Mouse (Mus musculus) MEL (cell line): ENCODE data around the gene Dgkz. TPM values are rescaled to one million over a fixed set of nuclear protein-coding genes. Genes with fewer than 3 reads are reported as not detected.

Experiments
- DNase-seq: peaks from one replicate; pipeline ENCODE4 v3.0.0; 2011; ENCODE audit warnings: low read depth, low spot score
- H3K27ac ChIP-seq: 2 replicates; pipeline ENCODE4 v1.5.1; 2012; ENCODE audit warnings: low read depth, mild to moderate bottlenecking, control low read depth, low read length, moderate library complexity; ENCODE audit not compliant: control insufficient read depth
- H3K27me3 ChIP-seq, 2 experiments: fragments of 150-350 bp in 1 of 2; sonication (generic) in 1 of 2; 2 replicates each; pipeline ENCODE4 v1.6.1; 2012; ENCODE audit warnings: low read length in 2 of 2, mild to moderate bottlenecking in 2 of 2, improper control_type of control experiment in 1 of 2, moderate library complexity in 1 of 2; ENCODE audit not compliant: insufficient read depth in 2 of 2, control insufficient read depth in 1 of 2
- H3K36me3 ChIP-seq, 2 experiments: 2 replicates each; pipeline ENCODE4 v1.6.1; 2012 to 2014; ENCODE audit warnings: low read length in 2 of 2, improper control_type of control experiment in 1 of 2, inconsistent platforms in 1 of 2, mild to moderate bottlenecking in 1 of 2; ENCODE audit not compliant: insufficient read depth in 2 of 2, control insufficient read depth in 1 of 2
- H3K4me1 ChIP-seq, 2 experiments: fragments of 150-350 bp in 1 of 2; sonication (generic) in 1 of 2; 2 replicates each; pipeline ENCODE4 v1.6.1; 2012; ENCODE audit warnings: low read length in 2 of 2, improper control_type of control experiment in 1 of 2, mild to moderate bottlenecking in 1 of 2; ENCODE audit not compliant: insufficient read depth in 2 of 2, control insufficient read depth in 1 of 2
- H3K4me3 ChIP-seq, 2 experiments: fragments of 150-350 bp in 1 of 2; sonication (generic) in 1 of 2; 2 replicates each; pipeline ENCODE4 v1.5.1; 2012; ENCODE audit warnings: low read depth in 2 of 2, low read length in 2 of 2, mild to moderate bottlenecking in 2 of 2, moderate library complexity in 2 of 2, control low read depth in 1 of 2, improper control_type of control experiment in 1 of 2; ENCODE audit not compliant: control insufficient read depth in 1 of 2, insufficient read depth in 1 of 2
- H3K79me2 ChIP-seq: 2 replicates; pipeline ENCODE4 v1.6.1; 2012; ENCODE audit warnings: mild to moderate bottlenecking, low read length, moderate library complexity; ENCODE audit not compliant: control insufficient read depth, poor library complexity, insufficient read depth
- H3K9ac ChIP-seq: 2 replicates; pipeline ENCODE4 v1.6.1; 2012; ENCODE audit warnings: low read depth, mild to moderate bottlenecking, control low read depth, low read length, moderate library complexity; ENCODE audit not compliant: control insufficient read depth, poor library complexity, severe bottlenecking
- H3K9me3 ChIP-seq: fragments of 150-350 bp; sonication (generic); replicated peaks from 2 replicates; pipeline ENCODE4 v1.6.1; 2012; ENCODE audit warnings: mild to moderate bottlenecking, low read length, improper control_type of control experiment, moderate library complexity; ENCODE audit not compliant: insufficient read depth
- BHLHE40 ChIP-seq: IDR thresholded peaks from 2 replicates; pipeline ENCODE4 v1.6.1; 2012; ENCODE audit warnings: low read depth, mild to moderate bottlenecking, inconsistent platforms, low read length, improper control_type of control experiment, borderline replicate concordance
- CHD2 ChIP-seq: IDR thresholded peaks from 2 replicates; pipeline ENCODE4 v1.6.1; 2011; ENCODE audit warnings: low read length, improper control_type of control experiment
- CTCF ChIP-seq, 3 experiments: IDR thresholded peaks in 2 of 3; conservative IDR thresholded peaks in 1 of 3; 2 replicates each; pipeline ENCODE4 v1.5.1; 2011 to 2012; ENCODE audit warnings: low read length in 3 of 3, low read depth in 2 of 3, mild to moderate bottlenecking in 2 of 3, improper control_type of control experiment in 1 of 3, inconsistent platforms in 1 of 3, mixed read lengths in 1 of 3, moderate library complexity in 1 of 3; ENCODE audit not compliant: control insufficient read depth in 1 of 3, insufficient read depth in 1 of 3, poor library complexity in 1 of 3, severe bottlenecking in 1 of 3
- ELF1 ChIP-seq: IDR thresholded peaks from 2 replicates; pipeline ENCODE4 v1.6.1; 2014; ENCODE audit warnings: low read depth, mild to moderate bottlenecking, inconsistent platforms, low read length, improper control_type of control experiment, moderate library complexity
- EP300 ChIP-seq, 2 experiments: IDR thresholded peaks; 2 replicates each; pipeline ENCODE4 v1.6.1; 2011; ENCODE audit warnings: improper control_type of control experiment in 2 of 2, low read length in 2 of 2, low read depth in 1 of 2, mild to moderate bottlenecking in 1 of 2
- ETS1 ChIP-seq: IDR thresholded peaks from 2 replicates; pipeline ENCODE4 v1.6.1; 2012; ENCODE audit warnings: low read depth, mild to moderate bottlenecking, inconsistent platforms, low read length, improper control_type of control experiment, moderate library complexity
- GABPA ChIP-seq: IDR thresholded peaks from 2 replicates; pipeline ENCODE4 v1.6.1; 2012; ENCODE audit warnings: low read depth, mild to moderate bottlenecking, inconsistent platforms, low read length, improper control_type of control experiment, moderate library complexity
- GATA1 ChIP-seq: IDR thresholded peaks from 2 replicates; pipeline ENCODE4 v1.6.1; 2011; ENCODE audit warnings: low read depth, low read length, improper control_type of control experiment
- JUND ChIP-seq: IDR thresholded peaks from 2 replicates; pipeline ENCODE4 v1.6.1; 2011; ENCODE audit warnings: low read depth, mild to moderate bottlenecking, improper control_type of control experiment, low read length
- MAZ ChIP-seq: IDR thresholded peaks from 2 replicates; pipeline ENCODE4 v1.6.1; 2012; ENCODE audit warnings: low read depth, mild to moderate bottlenecking, inconsistent platforms, low read length, improper control_type of control experiment
- MYC ChIP-seq: IDR thresholded peaks from 2 replicates; pipeline ENCODE4 v1.6.1; 2011; ENCODE audit warnings: low read depth, mild to moderate bottlenecking, low read length, improper control_type of control experiment, moderate library complexity
- POLR2AphosphoS5 ChIP-seq: IDR thresholded peaks from 2 replicates; pipeline ENCODE4 v1.6.1; 2012; ENCODE audit warnings: low read depth, borderline replicate concordance, mild to moderate bottlenecking, inconsistent platforms, low read length, moderate library complexity, mixed read lengths
- RAD21 ChIP-seq: IDR thresholded peaks from 2 replicates; pipeline ENCODE4 v1.6.1; 2011; ENCODE audit warnings: mild to moderate bottlenecking, low read depth, low read length, improper control_type of control experiment
- SIN3A ChIP-seq: IDR thresholded peaks from 2 replicates; pipeline ENCODE4 v1.6.1; 2012; ENCODE audit warnings: low read length, improper control_type of control experiment, inconsistent platforms
- SMC3 ChIP-seq: IDR thresholded peaks from 2 replicates; pipeline ENCODE4 v1.6.1; 2011; ENCODE audit warnings: low read depth, low read length, improper control_type of control experiment
- TCF12 ChIP-seq: IDR thresholded peaks from 2 replicates; pipeline ENCODE4 v1.6.1; 2014; ENCODE audit warnings: low read depth, mild to moderate bottlenecking, inconsistent platforms, low read length, improper control_type of control experiment, moderate library complexity
- UBTF ChIP-seq: IDR thresholded peaks from 2 replicates; pipeline ENCODE4 v1.6.1; 2012; ENCODE audit warnings: low read depth, mild to moderate bottlenecking, inconsistent platforms, low read length, improper control_type of control experiment, moderate library complexity, borderline replicate concordance; ENCODE audit not compliant: insufficient read depth
- USF1 ChIP-seq: IDR thresholded peaks from 2 replicates; pipeline ENCODE4 v1.6.1; 2014; ENCODE audit warnings: low read depth, mild to moderate bottlenecking, inconsistent platforms, low read length, improper control_type of control experiment, moderate library complexity
- USF2 ChIP-seq, 2 experiments: IDR thresholded peaks; 2 replicates each; pipeline ENCODE4 v1.6.1; 2011 to 2012; ENCODE audit warnings: improper control_type of control experiment in 2 of 2, low read length in 2 of 2, borderline replicate concordance in 1 of 2, inconsistent platforms in 1 of 2, low read depth in 1 of 2, mild to moderate bottlenecking in 1 of 2; ENCODE audit not compliant: insufficient read depth in 1 of 2
- ZC3H11A ChIP-seq: IDR thresholded peaks from 2 replicates; pipeline ENCODE4 v1.6.1; 2012; ENCODE audit warnings: low read depth, mild to moderate bottlenecking, inconsistent platforms, low read length, improper control_type of control experiment
- ZMIZ1 ChIP-seq: IDR thresholded peaks from 2 replicates; pipeline ENCODE4 v1.6.1; 2012; ENCODE audit warnings: low read depth, mild to moderate bottlenecking, inconsistent platforms, low read length, improper control_type of control experiment, moderate library complexity
- ZNF384 ChIP-seq: IDR thresholded peaks from 2 replicates; pipeline ENCODE4 v1.6.1; 2012; ENCODE audit warnings: low read depth, mild to moderate bottlenecking, inconsistent platforms, low read length, improper control_type of control experiment
- polyA plus RNA-seq, 2 experiments: library from polyadenylated mRNA; stranded (reverse) in 1 of 2; unstranded in 1 of 2; fragments of >175 nt in 1 of 2; fragments of >200 nt in 1 of 2; gene quantifications; 2 replicates each; pipeline versions ENCODE4 v1.2.1 to v1.2.4; 2012; ENCODE audit warnings: low replicate concordance in 2 of 2, low read depth in 1 of 2; ENCODE audit not compliant: insufficient read length in 2 of 2, insufficient read depth in 1 of 2, missing spikeins in 1 of 2
- total RNA-seq: library from RNA; depleted of rRNA; stranded (reverse); fragments of 300-350 nt; gene quantifications from 2 replicates; pipeline ENCODE4 v1.2.3, GENCODE M21; 2012

Dgkz gene
- total and polyA plus RNA-seq, 3 experiments = 65.6 to 165 TPM; not detected in 1

DNA sequence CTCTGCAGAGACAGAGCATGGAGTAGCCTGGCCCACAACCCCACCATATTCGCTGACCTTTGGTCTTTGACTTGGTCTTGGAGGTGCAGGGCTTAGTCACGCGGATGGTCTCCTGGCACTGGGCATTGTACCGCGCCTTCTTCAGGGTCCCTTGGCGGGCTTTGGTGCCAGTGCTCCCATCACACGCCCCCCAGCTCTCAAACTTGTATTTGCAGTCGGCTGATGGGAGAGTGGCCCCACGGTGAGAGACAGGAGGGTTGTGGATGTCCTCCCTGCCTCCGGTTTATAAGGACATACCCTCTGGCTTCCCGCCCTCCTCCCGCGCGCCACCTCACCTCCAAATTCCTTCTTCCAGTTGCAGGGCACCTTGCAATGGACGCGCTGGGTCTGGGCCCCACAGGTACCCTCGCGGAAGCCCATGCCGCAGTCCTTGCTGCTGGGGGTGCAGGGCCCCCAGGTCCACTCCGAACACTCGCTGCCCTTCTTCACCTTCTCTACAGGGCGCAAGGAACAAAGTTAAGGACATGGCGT is 44.8 kb downstream of the Dgkz start:
- H3K36me3 ChIP-seq = no peaks in the 10 kb centered on the region
- no peaks in the 10 kb centered on the region for H3K27me3 ChIP-seq
- no peak overlapping the region for H3K4me3 ChIP-seq
- TF ChIP-seq GABPA (no peak), USF1 (no peak), TCF12 (no peak), JUND (no peak), BHLHE40 (no peak), UBTF (no peak), EP300 (IDR thresholded peaks at IDR 0.05; ENCODE audit: low read depth in 1 of 2, low read length in 2 of 2) (no peak), MAZ (no peak), POLR2AphosphoS5 (no peak), ETS1 (no peak), USF2 (IDR thresholded peaks at IDR 0.05; ENCODE audit: borderline replicate concordance in 1 of 2, insufficient read depth in 1 of 2, low read depth in 1 of 2, low read length in 2 of 2) (no peak), ZMIZ1 (no peak), ELF1 (no peak), RAD21 (no peak), GATA1 (no peak), SIN3A (no peak), MYC (no peak)
- H3K9me3 ChIP-seq = no peaks in the 10 kb centered on the region
- H3K79me2 ChIP-seq = peaks cover 3% of the 10 kb centered on the region; the same call in 1 of the 2 replicates
- no peak for DNase-seq
- H3K9ac ChIP-seq = no peak overlapping the region
- no peak overlapping the region for H3K27ac ChIP-seq
- peaks cover 0 to 3% of the 10 kb centered on the region in 2 experiments; a peak in 1 of 4 replicates for H3K4me1 ChIP-seq

DNA sequence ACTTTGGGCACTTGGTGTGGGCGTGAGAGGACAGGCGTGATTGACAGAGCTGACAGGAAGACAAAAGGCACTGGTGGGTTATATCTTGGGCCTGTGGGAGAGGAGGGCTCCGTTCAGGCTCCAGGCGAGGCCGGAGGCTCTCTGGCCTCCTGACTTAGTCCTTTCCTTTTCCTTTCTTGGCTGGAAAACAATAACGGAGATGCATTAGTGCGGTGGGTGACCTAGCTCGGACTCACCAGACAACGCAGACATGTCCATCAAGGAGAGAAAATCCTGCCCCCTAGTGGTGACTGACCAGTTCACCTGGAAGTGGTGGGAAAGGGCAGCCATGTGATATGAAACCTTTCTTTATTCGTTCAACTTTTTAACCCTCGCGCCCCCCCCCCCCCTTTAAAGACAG is 45.7 kb downstream of the Dgkz start:
- TF ChIP-seq MYC = 0 out of 2 replicates have a peak, but pooled peaks have one; percentile 37
- peak; percentile 23; the same call in 1 of the 2 replicates for TF ChIP-seq ZC3H11A
- no peak for TF ChIP-seq UBTF
- TF ChIP-seq ZMIZ1 = no peak
- TF ChIP-seq SMC3 = peak; percentile 56
- no peak for TF ChIP-seq CHD2
- peak; percentile 35 for TF ChIP-seq RAD21
- TF ChIP-seq SIN3A = 0 out of 2 replicates have a peak, but pooled peaks have one; percentile 29
- no peak for TF ChIP-seq JUND
- no peak for TF ChIP-seq EP300 (IDR thresholded peaks at IDR 0.05; ENCODE audit: low read depth in 1 of 2, low read length in 2 of 2)
- 0 out of 2 replicates have a peak, but pooled peaks have one; percentile 30 for TF ChIP-seq ZNF384
- peak; percentile 64 to 73 (median 70) for TF ChIP-seq CTCF (IDR thresholded peaks at IDR 0.05 in 2 of 3, conservative IDR thresholded peaks at IDR 0.05 in 1 of 3; ENCODE audit: control insufficient read depth in 1 of 3, insufficient read depth in 1 of 3, low read depth in 2 of 3, low read length in 3 of 3, poor library complexity in 1 of 3, severe bottlenecking in 1 of 3)
- peaks cover 0 to 9% of the 10 kb centered on the region in 2 experiments; a peak in 2 of 4 replicates for H3K4me1 ChIP-seq

More for the DNA sequence above, 45.7 kb downstream of the Dgkz start:
- DNase-seq = peak; percentile 67
- H3K4me3 ChIP-seq = no peak overlapping the region
- no peak overlapping the region for H3K27ac ChIP-seq
- no peaks in the 10 kb centered on the region for H3K27me3 ChIP-seq
- H3K36me3 ChIP-seq = no peaks in the 10 kb centered on the region
- no peak overlapping the region for H3K9ac ChIP-seq
- H3K79me2 ChIP-seq = peaks cover 10% of the 10 kb centered on the region; the same call in 1 of the 2 replicates
- no peaks in the 10 kb centered on the region for H3K9me3 ChIP-seq
